Mouse (Mus musculus): ENCODE results near the gene Vps26c.
"Not testable (repeated sequence)": the region's sequence is repeated elsewhere in the genome, so short reads cannot be mapped to it uniquely, and the experiment has no call there.

The Vps26c gene

GRCm38 (mm10) chr16:94489326-94489725 lies 37.3 kb downstream of the Vps26c start:
- no peak for DNase-seq (ENCODE audit: extremely low read depth, low read depth)

- no peak for DNase-seq (ENCODE audit: extremely low read depth, low read depth)
Measured at GRCm38 (mm10) chr16:94487341-94487740, 39.3 kb downstream of the Vps26c start.

GRCm38 (mm10) chr16:94484752-94485535 lies 41.7 kb downstream of the Vps26c start:
- no peak for DNase-seq (ENCODE audit: extremely low read depth, low read depth)

- DNase-seq (ENCODE audit: extremely low read depth, low read depth): no peak
Measured at GRCm38 (mm10) chr16:94473086-94473822, 53.4 kb downstream of the Vps26c start.

- no peak for DNase-seq (ENCODE audit: extremely low read depth, low read depth)
Measured at GRCm38 (mm10) chr16:94472515-94472951, 54.1 kb downstream of the Vps26c start.

DNA sequence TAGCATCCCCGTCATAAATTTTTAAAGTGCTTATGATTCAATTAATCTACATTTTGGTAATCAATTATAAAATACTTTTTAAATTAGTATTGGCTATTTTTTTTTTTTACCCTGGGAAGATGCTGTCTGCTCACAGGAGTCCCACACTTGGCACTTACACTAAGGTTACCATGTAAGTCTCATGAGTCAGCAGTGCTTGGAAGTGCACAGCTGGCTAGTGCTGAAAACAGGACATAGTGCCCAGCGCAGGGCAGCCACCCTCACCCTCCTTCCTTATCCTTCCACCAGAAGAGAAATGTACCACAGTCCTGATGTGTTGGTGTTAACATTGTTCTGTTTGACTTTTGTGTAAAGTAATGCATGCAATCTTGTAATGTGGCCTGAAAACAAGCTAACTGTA lies 58.2 kb downstream of the Vps26c start:
- no peak for DNase-seq (ENCODE audit: extremely low read depth, low read depth)

- DNase-seq (ENCODE audit: extremely low read depth, low read depth): no peak
Measured at GRCm38 (mm10) chr16:94467337-94468055, 59.1 kb downstream of the Vps26c start.

- DNase-seq (ENCODE audit: extremely low read depth, low read depth): not testable (repeated sequence)
Measured at GRCm38 (mm10) chr16:94466317-94466716, 60.3 kb downstream of the Vps26c start.

DNA sequence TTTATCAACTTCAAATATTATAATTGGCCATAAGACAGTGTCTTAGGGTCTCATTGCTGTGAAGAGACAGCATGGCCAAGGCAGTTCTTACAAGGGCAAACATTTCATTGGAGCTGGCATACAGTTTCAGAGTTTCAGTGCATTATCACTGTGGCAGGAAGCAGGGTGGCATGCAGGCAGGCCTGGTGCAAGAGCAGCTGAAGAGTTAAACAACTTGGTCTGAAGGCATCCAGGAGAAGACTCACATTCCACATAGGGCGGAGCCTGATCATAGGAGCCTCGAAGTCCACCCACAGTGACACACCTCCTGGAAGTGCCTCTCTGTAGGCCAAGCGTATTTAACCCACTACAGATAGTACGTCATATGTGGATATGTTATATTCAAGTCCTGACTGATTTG lies 60.7 kb downstream of the Vps26c start:
- no peak for DNase-seq (ENCODE audit: extremely low read depth, low read depth)

DNA sequence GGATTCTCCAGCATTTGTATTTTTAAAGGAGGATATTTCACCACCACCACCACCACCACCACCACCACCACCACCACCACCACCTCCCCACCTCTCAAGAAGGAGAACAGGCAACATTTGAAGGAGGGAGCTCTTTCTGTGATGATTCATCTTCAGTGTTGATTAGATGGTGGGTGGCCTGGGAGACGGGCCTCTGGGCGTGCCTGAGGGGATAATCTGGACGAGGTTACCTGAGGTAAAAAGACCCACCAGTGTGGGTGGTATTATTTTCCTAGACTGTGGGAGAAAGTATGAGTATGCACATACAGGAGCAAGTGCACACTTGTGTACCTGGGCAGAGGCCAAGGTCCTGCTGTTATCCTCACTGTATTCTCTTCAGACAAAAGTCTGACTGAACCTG lies 62.6 kb downstream of the Vps26c start:
- no peak for DNase-seq (ENCODE audit: extremely low read depth, low read depth)

- no peak for DNase-seq (ENCODE audit: extremely low read depth, low read depth)
Measured at GRCm38 (mm10) chr16:94454146-94454545, 72.5 kb downstream of the Vps26c start.

GRCm38 (mm10) chr16:94452768-94453167 lies 73.9 kb downstream of the Vps26c start:
- DNase-seq (ENCODE audit: extremely low read depth, low read depth): no peak

- DNase-seq (ENCODE audit: extremely low read depth, low read depth): no peak
Measured at GRCm38 (mm10) chr16:94451545-94452488, 74.8 kb downstream of the Vps26c start.

DNA sequence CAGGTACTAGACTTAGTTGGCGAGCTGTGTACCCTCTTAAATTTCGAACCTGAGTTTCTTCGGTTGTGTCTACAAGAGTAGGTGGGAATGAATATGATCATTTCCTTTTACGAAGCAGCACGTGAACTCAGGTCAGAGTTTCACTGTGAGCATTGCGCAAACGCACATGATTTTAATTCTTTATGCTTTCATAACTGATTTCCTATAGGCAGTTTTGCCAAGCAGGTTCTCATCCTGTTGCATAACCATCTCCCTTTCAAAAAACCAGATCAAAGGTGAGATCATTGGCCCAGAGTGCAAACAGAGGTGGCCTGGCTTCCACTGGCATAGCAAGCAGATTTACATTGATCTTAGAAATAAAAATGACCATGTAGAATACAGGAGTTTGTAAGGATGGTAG lies 77.0 kb downstream of the Vps26c start:
- DNase-seq (ENCODE audit: extremely low read depth, low read depth): no peak

- no peak for DNase-seq (ENCODE audit: extremely low read depth, low read depth)
Measured at GRCm38 (mm10) chr16:94449151-94449550, 77.5 kb downstream of the Vps26c start.
